Mouse (Mus musculus) stomach, postnatal 0 days (tissue): ENCODE results near the gene Pgm2.

Experiments
- CTCF ChIP-seq: IDR thresholded peaks from 2 replicates; pipeline ENCODE4 v1.5.1; 2016; ENCODE audit warnings: antibody characterized with exemption, low read depth, mild to moderate bottlenecking, moderate library complexity
- EP300 ChIP-seq: optimal IDR thresholded peaks from 2 replicates; pipeline ENCODE3; 2016; ENCODE audit warnings: antibody characterized with exemption

DNA sequence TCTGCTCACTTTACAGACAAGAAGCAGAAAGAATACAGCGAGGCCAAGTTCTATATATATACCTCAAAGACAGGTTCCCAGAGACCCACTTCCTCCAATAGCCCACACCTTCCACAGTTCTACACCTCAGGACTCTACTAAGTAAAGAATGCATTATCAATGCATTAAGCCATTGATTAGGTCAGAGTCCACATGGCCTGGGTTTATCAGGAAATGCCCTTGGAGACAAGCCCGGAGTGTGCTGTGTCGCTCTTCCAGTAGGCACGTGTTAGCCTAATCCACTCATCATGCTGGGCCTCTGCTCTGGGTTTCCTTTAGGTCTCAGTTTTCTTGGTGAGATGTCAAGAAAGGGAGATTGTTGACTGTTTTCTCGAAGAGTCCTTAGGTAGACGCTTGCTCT is 21.5 kb downstream of the Pgm2 start:
- TF ChIP-seq CTCF (no peak), EP300 (no peak)
